Mouse (Mus musculus) kidney, postnatal 4 days (tissue): ENCODE measurements around the gene Syne1.

ENCODE experiments used
- DNase-seq, 2 experiments: peaks; one replicate each; pipeline ENCODE4 v3.0.0; 2021; ENCODE audit warnings: mixed read lengths in 2 of 2

Gene Syne1

DNA sequence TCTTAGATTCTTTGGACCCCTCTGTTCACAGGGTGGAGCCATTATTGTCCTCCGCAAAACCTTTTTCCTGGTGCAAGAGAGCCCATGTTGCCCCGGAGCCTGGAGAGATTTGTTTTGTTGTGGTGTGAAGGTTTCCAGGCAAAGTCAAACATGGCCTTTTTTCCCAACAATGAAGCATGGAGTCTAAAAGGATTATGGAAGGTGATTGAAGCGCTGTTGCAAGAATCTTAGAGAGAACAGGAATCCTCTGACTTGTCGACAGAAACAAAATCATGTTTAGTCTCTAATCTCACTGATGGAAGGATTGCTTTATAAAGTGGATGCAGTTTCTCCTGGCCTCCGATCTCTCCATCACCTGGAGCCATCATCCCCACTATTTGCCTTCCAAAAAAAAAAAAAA, at the start of gene Syne1:
Gene Syne1 (minus strand): TSS at position 101 of the 400 bp plus-strand sequence.
- no peak for DNase-seq

DNA sequence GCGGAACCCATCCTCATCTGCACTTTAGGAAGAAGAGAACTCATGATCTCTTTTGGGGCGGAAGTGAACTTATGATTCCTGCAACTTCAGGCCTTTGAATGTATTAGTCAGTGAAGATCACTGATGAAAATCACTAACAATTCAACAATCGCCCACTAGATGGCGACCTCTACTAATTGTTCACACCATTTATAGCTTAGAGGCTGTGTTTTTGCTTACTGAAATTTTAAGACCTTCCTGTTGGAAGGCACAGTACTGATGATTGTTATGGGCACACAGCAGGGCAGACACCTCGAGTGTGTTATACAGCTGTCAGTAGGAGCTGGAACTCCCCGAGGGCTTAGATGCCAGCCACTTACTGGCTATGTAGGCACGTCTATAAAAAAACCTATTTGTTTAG, 48.8 kb upstream of the Syne1 start:
- DNase-seq: peak; percentile 46 to 59

DNA sequence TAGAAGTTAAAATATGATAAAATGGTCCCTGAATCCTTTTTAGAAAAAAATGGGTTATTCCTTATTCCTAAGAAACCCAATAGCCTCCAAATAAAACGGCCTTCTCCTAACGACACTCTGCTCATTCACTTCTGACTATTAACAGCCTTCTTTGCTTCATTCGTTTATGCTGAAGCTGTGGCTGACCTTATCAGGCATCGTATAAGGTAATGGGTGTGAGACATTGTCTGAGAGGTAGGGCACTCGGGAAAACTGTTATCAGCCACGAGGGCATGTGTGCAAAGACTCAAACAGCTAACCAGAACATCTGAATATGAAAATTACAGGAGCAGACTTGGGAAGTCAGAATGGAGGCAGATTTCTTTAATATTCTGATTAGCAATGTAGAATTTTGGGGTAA, 45.3 kb upstream of the Syne1 start:
- DNase-seq: no peak

DNA sequence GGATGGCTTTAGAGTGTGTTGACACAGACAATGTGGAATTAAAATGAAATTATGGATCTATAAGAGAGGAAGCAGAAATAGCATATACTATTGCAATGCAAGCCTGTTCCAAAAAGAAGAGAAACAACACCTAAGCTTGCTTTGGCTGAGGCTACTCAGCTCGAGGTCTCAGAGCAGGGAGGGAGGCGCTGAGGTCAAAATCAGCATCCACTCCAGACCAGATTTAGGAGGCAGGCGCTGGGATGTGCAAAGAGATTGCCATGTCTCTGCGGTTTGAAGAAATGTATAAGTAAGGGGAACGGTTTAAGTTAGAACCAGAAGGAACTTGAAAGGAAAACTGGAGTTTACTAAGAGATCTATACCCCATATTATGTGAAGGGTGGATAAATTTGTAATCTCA, 43.2 kb upstream of the Syne1 start:
- DNase-seq: no peak

DNA sequence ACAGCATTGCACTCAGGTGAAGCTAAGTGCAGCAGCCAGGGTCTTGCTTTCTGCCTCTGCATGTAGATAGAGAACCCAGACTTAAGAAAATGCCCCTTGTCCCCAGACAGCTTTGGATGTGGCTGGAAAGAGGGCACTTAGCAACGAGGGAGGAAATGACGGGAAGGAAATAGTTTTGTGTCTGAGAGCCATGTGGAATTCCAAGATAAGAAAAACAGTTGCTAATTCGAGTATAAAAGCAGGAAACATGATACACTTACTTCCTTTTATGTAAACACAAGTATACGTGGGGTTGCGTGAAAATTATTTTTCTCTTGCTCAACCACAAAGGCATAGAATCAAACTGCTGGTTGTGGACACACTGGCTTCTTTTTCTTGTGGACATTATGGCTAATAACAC, 42.2 kb upstream of the Syne1 start, which contains the start of gene Myct1:
Gene Myct1 (plus strand): TSS at position 312 of the 400 bp plus-strand sequence.
- DNase-seq: no peak

DNA sequence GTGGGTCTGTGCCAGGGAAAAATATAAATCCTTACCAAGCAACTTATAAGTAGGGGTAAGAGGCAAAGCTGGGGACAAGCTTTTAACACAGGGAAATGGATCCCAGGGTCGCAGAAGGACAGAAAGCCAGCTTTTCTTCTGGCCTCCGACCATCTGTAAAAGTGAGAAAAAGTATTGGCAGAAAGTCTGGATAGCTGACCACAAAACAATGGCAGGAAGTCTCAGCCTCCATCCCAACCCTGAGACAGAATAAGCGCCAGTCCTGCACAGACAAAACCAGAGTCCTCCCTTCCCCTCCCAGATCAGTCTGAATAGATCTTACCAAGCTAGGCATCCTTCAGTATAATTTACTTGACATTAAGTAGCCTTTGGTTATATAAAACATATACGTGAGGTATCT, 40.7 kb upstream of the Syne1 start:
- DNase-seq: peak in 1 of 2 experiments; percentile 15

DNA sequence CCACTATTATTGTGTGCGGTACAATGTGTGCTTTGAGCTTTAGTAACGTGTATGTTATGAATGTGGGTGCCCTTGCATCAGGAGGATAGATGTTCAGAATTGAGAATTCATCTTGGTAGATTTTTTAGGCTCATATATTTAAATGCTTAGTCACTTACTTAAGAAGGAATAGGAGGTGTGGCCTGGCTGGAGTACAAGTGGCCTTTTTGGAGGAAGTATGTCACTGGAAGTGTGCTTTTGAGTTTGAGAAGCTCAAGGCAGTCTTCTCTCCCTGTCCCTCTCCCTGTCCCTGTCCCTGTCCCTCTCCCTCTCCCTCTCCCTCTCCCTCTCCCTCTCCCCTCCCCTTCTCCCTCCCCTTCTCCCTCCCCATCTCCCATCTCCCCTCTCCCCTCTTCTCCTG, 39.8 kb upstream of the Syne1 start:
- DNase-seq: no peak

DNA sequence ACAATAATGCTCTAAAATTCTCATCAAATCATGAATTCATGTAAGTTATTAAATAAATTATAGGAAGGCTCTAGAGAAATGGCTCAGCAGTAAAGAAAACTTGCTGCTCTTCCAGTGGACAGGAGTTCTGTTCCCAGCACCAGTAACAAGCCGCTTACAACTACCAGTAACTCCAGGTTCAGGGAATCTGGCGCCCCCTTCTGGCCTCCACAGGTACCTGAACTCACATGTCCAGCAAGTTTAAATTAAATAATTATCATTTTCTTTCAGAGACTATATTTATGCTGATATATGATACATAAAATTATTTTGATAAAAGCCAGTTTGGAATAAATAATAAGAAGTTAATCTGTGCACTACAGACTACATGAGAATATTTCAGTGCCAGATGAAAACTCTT, 22.0 kb upstream of the Syne1 start:
- no peak for DNase-seq

DNA sequence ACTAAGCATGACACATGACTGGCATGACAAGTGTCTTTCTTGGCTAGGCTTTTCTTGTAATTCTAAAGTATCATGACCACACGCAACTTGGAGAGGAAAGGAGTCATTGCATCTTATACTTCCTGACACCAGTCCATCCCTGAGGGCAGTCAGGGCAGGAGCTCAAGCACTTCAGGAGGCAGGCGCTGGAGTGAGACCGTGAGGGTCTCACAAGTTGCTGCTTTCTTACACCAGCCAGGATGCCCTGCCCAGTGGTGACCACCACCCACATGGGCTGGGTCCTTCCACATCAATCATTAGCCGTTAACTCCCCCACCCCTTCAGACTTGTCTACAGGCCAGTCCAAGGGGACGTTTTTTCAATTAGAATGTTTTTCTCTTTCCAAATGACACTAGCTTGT, 20.1 kb upstream of the Syne1 start:
- DNase-seq: no peak

DNA sequence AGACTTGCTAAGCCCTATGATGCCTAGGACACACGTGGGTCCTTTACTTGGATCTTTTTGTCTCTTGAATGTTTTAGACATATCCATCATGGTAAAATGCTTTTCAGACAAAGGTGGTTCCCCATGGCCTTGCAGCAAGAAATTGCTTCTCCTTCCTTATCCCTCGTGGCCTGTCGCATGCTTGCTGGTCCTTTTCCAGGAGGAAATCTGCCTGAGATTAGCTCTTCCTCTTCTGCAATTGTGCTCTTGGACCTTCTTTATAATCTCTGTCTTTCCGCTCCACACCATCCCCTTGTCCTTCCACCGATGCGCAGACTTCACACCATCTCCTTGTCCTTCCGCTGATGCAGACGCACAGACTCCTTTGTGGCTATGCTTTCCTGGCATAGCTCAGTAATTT, 18.8 kb upstream of the Syne1 start:
- DNase-seq: no peak

DNA sequence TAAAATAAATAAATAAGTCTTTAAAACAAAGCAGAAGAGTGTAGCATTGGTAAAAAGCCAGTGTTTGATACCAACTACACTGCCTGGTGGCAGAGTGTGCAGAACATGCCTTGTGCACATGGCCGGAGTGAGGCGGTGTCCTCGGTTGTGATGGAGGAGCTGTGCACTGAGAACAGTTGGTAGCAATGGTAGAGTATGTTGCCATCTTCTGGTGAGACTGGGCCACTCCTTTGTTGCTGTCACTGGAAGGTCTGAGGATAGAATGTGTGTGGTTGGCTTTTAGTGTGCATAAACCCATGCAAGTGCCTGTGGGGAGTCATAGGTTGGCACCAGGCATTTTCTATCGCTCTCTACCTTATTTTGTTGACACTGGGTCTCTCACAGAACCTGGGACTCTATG, 17.7 kb upstream of the Syne1 start:
- DNase-seq: no peak

DNA sequence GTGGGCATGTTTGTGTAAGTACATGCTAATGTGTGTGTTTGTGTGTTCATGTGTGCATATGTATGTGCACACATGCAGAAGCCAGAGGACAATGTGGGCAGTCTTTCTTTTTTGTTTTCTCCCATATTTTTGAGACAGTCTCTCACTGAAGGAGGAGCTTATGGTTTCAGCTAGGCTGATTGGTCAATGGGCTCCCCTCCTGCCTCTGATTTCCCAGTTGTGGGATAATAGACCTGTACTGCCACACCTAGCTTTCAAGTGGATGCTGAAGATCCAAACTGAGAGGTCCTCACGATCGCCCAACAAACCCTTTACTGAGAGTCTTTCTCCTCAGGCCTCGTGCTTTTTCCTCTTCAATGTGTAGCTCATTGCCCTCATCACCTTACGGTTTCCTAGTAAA, 10.4 kb upstream of the Syne1 start:
- no peak for DNase-seq

DNA sequence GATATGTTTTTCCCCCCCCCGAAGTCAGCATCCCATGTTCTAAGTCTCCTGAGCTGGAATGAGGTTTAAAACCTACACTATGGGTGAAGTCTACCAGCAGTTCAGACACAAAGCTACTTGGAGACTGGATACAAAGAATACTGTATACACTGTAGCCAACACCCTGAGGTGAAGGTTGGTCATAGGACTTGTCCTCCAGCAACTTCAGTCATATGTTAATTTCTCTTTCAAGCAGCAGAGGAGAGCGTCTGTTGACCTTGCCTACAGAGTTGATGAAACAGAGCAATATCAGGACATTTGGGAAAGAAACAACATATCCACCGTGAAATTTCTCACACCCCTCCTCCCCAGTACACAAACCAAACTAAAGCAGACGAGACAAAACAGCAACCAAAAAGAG, 9.2 kb upstream of the Syne1 start:
- DNase-seq: no peak

DNA sequence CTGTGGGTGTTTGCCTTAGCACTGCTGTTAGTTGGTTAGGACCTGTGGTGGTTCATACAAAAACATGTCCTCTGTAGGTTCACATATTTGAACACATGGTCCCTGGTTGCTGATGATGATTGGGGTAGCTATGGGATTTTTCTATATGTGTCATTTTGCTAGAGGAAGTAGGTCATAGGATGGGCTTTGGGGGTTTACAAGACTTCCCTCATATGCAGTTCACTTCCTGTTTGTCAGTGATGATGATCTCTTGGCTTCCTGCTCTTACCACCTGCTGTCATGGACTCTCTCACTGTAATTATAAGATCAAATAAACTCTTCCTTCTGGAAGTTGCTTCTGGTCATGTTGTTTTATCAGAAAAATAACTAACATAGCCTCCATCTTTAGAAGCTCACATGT, 7.5 kb upstream of the Syne1 start:
- no peak for DNase-seq

DNA sequence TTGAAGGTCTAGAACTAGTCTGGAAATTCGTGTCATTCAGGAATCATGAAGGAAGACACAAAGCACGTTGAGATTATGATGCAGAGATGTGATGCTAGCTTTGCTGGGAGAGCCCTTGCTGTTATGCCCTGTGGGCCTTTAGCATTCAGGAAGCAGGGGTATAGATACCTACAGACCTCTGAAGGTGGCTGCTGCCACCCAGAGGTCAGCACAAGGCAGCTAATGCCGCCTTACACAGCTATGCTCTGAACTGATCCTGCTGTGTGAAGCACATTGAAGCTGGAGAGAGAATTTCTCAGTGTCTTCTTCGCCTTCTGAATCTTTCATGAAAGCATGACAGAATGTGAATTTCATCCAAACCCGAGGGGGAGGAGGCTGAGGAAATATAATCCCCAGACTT, 3.7 kb upstream of the Syne1 start:
- DNase-seq: peak in 1 of 2 experiments; percentile 19

DNA sequence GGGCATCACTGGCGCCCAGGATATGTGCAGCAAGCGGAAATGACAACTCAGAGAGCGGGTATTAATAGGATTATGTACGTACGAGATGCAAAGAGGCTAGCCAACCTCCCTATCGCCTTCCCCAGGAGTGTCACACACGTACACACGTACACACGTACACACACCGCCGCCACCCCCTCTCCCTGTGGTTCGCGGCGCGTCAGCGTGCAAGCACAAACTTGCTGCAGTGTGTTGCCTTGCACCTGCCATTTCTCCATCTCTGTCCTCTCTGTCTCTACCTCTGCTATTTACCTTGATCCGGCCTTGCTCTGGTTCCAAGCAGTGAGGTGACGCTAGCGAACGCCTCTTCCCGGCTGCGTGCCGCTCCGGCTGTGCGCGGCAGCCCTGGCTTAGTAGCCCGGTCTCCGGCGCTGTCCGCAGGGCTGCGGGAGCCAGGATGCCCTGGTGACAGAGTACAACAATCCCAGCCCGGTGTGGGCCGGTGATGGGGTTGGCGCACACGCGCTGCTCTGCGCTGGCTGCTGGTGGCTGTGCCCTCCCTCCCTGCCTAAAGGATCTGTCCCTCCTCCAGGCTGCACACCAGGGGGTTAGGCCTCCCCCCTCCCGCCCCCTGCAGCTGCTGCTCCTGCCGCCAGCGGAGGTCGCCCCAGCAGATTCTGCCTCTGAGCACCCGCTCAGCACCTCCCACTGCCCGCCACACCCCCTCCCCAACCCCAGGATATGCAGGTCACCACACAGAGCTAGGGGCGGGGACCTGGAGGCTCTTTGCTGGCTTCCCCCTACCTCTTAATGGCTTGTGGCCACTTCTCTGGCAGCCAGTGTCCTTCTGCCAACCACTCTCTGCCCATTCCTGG, 887 bp downstream of the Syne1 start:
- DNase-seq: peak; percentile 55 to 70

DNA sequence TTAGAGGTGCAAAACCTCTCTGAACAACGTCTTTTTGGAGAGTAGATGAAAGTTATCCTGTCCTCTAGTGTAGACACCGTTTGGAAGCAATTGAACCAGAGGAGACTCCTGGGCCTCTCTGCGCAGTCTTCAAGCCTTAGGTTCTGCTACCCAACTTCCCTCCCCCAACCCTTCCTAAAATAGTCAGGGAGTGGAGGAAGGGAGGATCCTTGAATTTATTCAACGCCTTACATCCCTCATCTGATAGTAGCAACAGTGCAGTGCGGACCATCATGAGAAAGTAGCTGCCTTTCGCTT, 1.5 kb downstream of the Syne1 start:
- no peak for DNase-seq

DNA sequence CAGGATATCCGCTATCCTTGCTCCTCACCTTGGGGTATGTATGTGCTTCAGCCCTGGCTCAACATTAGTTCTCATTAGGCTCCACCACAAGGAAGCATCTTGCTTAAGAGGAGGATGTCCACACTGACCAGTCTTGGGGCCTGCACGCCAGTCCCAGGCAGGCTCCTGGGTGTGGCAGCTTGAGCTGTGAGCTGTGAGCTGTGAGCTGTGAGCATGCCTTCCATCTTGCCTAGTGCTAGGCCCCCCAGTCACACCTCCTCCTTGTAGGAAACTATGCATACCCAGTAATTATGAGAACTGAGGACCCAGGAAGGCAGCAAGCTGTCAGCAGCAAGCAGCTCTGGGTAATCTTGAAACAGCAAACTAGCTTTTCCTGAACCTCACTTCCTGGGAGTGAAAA, 2.6 kb downstream of the Syne1 start:
- no peak for DNase-seq

DNA sequence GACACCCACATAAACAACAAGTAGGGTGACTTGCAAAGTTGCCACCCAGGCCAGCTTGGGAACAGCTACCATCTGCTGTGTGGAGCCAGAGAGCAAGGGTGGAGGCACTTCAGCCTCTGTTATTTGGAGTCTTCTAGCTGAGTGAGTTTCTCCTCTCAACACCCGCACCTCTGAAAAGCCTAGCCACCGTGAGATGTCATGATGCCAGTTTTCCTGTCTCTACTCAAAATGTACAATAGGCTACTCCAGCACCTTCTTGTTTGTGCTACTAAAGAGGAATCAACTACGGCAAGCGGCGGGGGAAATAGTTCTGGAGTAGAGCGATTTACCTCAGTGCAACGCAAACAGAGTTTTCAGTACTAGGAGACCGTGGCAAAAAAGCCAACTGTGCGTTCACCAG, 3.5 kb downstream of the Syne1 start:
- no peak for DNase-seq

DNA sequence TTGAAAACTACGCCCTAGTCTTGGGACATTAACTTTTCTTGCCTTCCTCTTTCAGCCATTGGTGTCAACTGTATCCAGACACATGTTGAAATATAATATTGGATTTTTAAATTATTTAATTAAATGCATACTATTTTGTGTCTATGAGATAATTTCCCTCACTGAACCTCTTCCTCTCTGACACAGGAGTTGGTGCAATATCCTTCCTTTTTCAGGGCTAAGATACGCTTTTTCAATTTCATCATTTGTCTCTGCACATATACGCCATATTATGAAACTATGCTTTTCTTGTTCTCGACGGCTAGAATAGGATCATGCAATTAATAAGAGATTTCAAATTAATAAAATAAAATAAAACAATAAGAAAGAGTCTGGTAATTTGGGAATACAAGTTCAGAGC, 4.9 kb downstream of the Syne1 start:
- DNase-seq: no peak

DNA sequence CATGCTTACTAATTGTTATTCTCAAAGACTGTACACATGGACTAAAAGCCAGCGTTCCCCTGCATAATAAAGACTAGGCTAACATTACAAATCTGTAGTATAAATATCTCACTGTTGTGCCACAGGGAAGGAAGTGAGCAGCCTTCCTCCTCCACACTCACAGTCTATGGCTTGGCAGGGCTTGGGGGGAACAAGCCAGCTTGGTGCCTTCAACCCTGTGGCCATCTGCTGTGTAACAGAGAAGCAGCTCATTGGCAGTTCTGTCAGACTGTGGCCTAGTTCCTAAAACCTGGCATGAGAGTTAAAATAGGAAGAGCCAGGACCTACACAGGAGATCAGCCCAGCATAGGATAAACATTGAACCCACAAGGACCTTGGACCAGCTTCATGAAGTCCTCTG, 23.0 kb downstream of the Syne1 start:
- DNase-seq: no peak

DNA sequence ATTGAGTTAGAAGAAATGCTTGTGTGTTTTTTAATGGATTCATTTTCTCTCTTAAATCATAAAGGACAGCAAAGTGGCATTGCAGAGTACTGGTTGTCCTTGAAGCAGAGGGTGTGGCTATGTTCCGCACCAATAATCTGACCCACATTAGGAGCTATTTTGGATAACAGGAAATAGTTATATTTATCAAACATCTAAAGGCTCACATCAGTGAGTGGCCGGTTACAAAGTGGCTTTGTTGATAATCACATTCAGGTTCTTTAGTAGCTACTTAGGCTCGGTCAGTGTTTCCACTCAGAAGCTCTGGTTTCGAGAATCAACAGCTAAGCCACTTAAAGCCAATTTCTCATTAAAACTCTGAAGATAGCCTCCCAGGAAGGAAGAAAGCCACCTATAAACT, 23.6 kb downstream of the Syne1 start:
- DNase-seq: no peak

DNA sequence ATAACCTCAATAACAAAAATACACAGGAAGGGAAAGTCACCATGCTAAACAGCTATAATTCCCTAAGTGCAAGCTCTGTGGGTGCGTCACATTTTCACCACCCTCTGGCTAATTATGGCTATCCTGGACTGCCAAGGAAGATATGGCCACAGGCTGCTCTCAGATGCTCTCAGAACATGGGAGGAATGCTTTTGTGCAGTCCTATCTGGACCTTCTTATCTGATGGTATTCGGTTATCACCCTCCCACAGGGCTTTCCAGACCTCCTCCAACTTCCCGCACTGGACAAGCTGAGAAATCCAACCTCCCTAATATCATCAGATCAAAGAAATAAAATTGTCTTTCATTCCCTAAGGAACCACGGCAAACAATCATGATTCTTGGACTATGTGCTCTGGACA, 28.4 kb downstream of the Syne1 start:
- DNase-seq: no peak

DNA sequence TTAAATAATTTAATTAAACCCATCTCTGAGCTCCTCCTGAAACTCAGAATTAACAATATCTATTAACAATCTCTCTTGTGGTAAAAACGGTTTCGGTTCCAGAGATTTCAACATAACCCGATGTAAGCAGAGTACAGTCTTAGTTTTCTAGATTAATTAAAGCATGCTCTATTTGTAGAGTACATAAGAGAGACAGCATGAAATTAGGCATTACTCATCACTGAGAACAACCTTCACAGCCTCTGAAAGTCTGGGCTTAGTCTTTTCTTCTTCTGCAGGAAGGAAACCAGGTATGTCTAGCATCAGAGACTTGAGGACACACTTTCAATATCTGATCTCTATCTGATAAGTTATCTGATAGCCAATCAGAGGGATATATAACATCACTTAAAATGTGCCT, 29.0 kb downstream of the Syne1 start:
- DNase-seq: no peak

DNA sequence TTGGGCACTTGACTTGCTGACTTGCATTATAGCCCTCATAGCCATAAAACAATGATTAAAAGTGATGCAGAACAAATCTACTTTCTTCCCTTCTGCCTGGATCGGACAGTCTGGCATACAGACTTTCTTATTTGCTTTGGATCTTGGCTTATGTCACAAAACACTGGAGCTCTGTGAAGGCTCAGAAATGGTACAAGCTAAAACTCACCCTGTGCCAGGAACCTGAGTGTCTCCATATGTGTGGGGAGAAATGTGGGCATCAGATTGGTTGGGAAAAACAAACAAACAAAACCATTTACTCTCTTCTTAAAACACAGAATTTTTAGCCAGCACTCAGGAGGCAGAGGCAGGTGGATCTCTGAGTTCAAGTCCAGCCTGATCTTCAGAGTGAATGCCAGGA, 30.6 kb downstream of the Syne1 start:
- no peak for DNase-seq
